Mouse (Mus musculus): Measurements from ENCODE around the gene Atp1a3. TPM values are rescaled to one million over a fixed set of nuclear protein-coding genes. Genes with fewer than 3 reads are reported as not detected.

Gene Atp1a3
- polyA plus RNA-seq, 1 experiment from 2014 or later, result 36.3 TPM

GRCm38 (mm10) chr7:24944257-24944950 lies 61.4 kb downstream of the Atp1a3 start, which contains the start of gene Gm4881:
Gene Gm4881, minus strand, starts transcription at chr7:24944494.
- ATAC-seq (replicated peaks; ENCODE audit: low FRiP score) (no peak), DNase-seq (ENCODE audit: low spot score) (no peak)
- peak within 1 kb of the TSS; percentile 37 for H3K9ac ChIP-seq (ENCODE audit: low read length)
- no peak within 1 kb of the TSS for H3K27ac ChIP-seq (ENCODE audit: low read depth, low read length)
- H3K4me3 ChIP-seq (ENCODE audit: low read depth, low read length), result peak within 1 kb of the TSS; percentile 32
- H3K27me3 ChIP-seq (ENCODE audit: control insufficient read depth, insufficient read depth, low read length), result peaks cover 84% of the 10 kb centered on the region
- peak within 1 kb of the TSS; percentile 62 for H3K4me2 ChIP-seq (ENCODE audit: low read depth, low read length, severe bottlenecking)
- H3K36me3 ChIP-seq (ENCODE audit: control insufficient read depth, insufficient read depth, low read length), result no peaks in the 10 kb centered on the region
- WGBS, result under 1% methylated on average over 71 of the region's 72 CpGs
- H3K9me3 ChIP-seq (ENCODE audit: control insufficient read depth, low read length), result no peaks in the 10 kb centered on the region
- H3K4me1 ChIP-seq (replicated peaks; ENCODE audit: control insufficient read depth, insufficient read depth, low read length), result peaks cover 5% of the 10 kb centered on the region; the same call in 1 of the 2 replicates

DNA sequence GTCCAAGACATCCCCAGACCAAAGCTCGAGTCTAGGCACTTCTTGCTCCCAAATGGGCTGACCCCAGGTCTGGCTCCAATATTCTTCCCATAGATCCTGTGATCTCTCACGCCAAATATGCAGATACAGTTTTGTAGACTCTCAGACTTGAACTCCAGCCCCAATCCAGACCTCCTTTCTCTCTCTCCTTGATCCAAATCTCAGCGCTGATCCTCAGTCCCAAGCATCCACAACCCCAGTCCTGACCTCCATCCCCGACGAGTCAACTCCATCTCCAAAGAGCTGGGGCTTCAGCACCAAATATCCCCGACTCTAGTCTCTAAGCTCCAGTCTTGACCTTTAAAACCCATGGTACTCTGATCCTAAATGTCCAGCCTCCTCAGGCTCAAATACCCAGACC lies 62.1 kb downstream of the Atp1a3 start:
- peaks cover 77% of the 10 kb centered on the region for H3K27me3 ChIP-seq (ENCODE audit: control insufficient read depth, insufficient read depth, low read length)

GRCm38 (mm10) chr7:24931651-24932050 lies 74.1 kb downstream of the Atp1a3 start:
- DNase-seq (ENCODE audit: low spot score) (no peak), ATAC-seq (replicated peaks; ENCODE audit: low FRiP score) (no peak)
- under 1% methylated on average over 14 of the region's 15 CpGs for WGBS
- Histone ChIP-seq H3K9ac (ENCODE audit: low read length) (no peak overlapping the region), H3K4me1 (replicated peaks; ENCODE audit: control insufficient read depth, insufficient read depth, low read length) (peaks cover 5% of the 10 kb centered on the region; the same call in 1 of the 2 replicates), H3K36me3 (ENCODE audit: control insufficient read depth, insufficient read depth, low read length) (no peaks in the 10 kb centered on the region), H3K4me3 (ENCODE audit: low read depth, low read length) (no peak overlapping the region), H3K9me3 (ENCODE audit: control insufficient read depth, low read length) (no peaks in the 10 kb centered on the region), H3K27me3 (ENCODE audit: control insufficient read depth, insufficient read depth, low read length) (peaks cover 64% of the 10 kb centered on the region), H3K27ac (ENCODE audit: low read depth, low read length) (no peak overlapping the region), H3K4me2 (ENCODE audit: low read depth, low read length, severe bottlenecking) (no peak overlapping the region)

More for the DNA sequence above, 62.1 kb downstream of the Atp1a3 start:
- H3K27ac ChIP-seq (ENCODE audit: low read depth, low read length), result no peak overlapping the region
- no peaks in the 10 kb centered on the region for H3K9me3 ChIP-seq (ENCODE audit: control insufficient read depth, low read length)
- H3K36me3 ChIP-seq (ENCODE audit: control insufficient read depth, insufficient read depth, low read length), result no peaks in the 10 kb centered on the region
- H3K4me1 ChIP-seq (replicated peaks; ENCODE audit: control insufficient read depth, insufficient read depth, low read length), result peaks cover 5% of the 10 kb centered on the region; the same call in 1 of the 2 replicates
- 3% methylated on average over 6 of the region's 6 CpGs for WGBS
- no peak overlapping the region for H3K4me2 ChIP-seq (ENCODE audit: low read depth, low read length, severe bottlenecking)
- H3K4me3 ChIP-seq (ENCODE audit: low read depth, low read length), result no peak overlapping the region
- H3K9ac ChIP-seq (ENCODE audit: low read length), result no peak overlapping the region
- ATAC-seq (replicated peaks; ENCODE audit: low FRiP score) (no peak), DNase-seq (ENCODE audit: low spot score) (no peak)

DNA sequence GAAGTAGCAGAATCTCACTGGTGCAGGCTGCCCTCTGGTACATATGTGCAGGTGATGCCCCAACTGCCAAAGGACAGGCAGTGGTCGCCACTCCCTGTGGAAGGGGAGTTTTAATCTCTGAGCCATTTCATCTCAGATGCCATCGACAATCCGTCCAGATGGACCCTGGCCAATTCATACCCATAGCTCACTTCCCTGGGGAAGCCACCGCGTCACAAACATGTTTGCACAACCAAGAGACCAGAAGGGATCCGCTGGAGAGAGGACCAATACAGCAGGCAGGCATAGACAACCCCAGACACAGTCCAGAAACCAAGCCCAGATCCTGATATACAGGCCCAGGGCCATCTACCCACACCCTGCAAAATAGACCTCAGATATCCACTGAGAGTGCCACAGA lies 75.3 kb downstream of the Atp1a3 start:
- 54% methylated on average over 6 of the region's 6 CpGs for WGBS
- Histone ChIP-seq H3K36me3 (ENCODE audit: control insufficient read depth, insufficient read depth, low read length) (no peaks in the 10 kb centered on the region), H3K4me1 (replicated peaks; ENCODE audit: control insufficient read depth, insufficient read depth, low read length) (peaks cover 5% of the 10 kb centered on the region; the same call in 1 of the 2 replicates), H3K27ac (ENCODE audit: low read depth, low read length) (no peak overlapping the region), H3K4me2 (ENCODE audit: low read depth, low read length, severe bottlenecking) (no peak overlapping the region), H3K27me3 (ENCODE audit: control insufficient read depth, insufficient read depth, low read length) (peaks cover 58% of the 10 kb centered on the region), H3K9ac (ENCODE audit: low read length) (no peak overlapping the region), H3K9me3 (ENCODE audit: control insufficient read depth, low read length) (no peaks in the 10 kb centered on the region), H3K4me3 (ENCODE audit: low read depth, low read length) (no peak overlapping the region)
- ATAC-seq (replicated peaks; ENCODE audit: low FRiP score) (no peak), DNase-seq (ENCODE audit: low spot score) (no peak)

Small RNA genes lying within 50 kb of the gene (microRNA-seq; reads per million reads assigned to microRNA genes)
- gene Mir7046 (ENCODE audit: insufficient number of aligned reads) (not detected), gene Mir7047 (ENCODE audit: insufficient number of aligned reads) (not detected)

Other genes starting within 250 kb of the Atp1a3 start
- gene Cd177, start 245.6 kb downstream of the Atp1a3 start, polyA plus RNA-seq (2014; fragmentation: Nextera tagmentation; extraction: Ambion mirVana), result not detected in 2 replicates
- gene Ceacam10, start 228.8 kb downstream of the Atp1a3 start, polyA plus RNA-seq (2014; fragmentation: Nextera tagmentation; extraction: Ambion mirVana), result not detected in 2 replicates
- 15.5 and 15.9 TPM in 2 replicates for gene Gm9844, start 143.7 kb downstream of the Atp1a3 start, polyA plus RNA-seq (2014; fragmentation: Nextera tagmentation; extraction: Ambion mirVana)
- not detected in 2 replicates for gene Lypd4, start 136.0 kb downstream of the Atp1a3 start, polyA plus RNA-seq (2014; fragmentation: Nextera tagmentation; extraction: Ambion mirVana)
- gene Dmrtc2, start 135.9 kb downstream of the Atp1a3 start, polyA plus RNA-seq (2014; fragmentation: Nextera tagmentation; extraction: Ambion mirVana), result not detected in 2 replicates
- gene Rps19, start 121.6 kb downstream of the Atp1a3 start, polyA plus RNA-seq (2014; fragmentation: Nextera tagmentation; extraction: Ambion mirVana), result 1,722 and 1,731 TPM in 2 replicates
- gene Cd79a, start 108.6 kb downstream of the Atp1a3 start, polyA plus RNA-seq (2014; fragmentation: Nextera tagmentation; extraction: Ambion mirVana), result 0.31 and 0.37 TPM in 2 replicates
- gene Arhgef1, start 103.0 kb downstream of the Atp1a3 start, polyA plus RNA-seq (2014; fragmentation: Nextera tagmentation; extraction: Ambion mirVana), result 65.7 and 69.5 TPM in 2 replicates
- gene Gm4881, start 61.5 kb downstream of the Atp1a3 start, polyA plus RNA-seq (2014; fragmentation: Nextera tagmentation; extraction: Ambion mirVana), result 0.32 and 0.55 TPM in 2 replicates
- gene Rabac1, start 33.2 kb downstream of the Atp1a3 start, polyA plus RNA-seq (2014; fragmentation: Nextera tagmentation; extraction: Ambion mirVana), result 82.6 and 87.3 TPM in 2 replicates
- gene Grik5, start 66.4 kb upstream of the Atp1a3 start, polyA plus RNA-seq (2014; fragmentation: Nextera tagmentation; extraction: Ambion mirVana), result 13.6 and 14.0 TPM in 2 replicates
- 34.3 and 38.3 TPM in 2 replicates for gene Zfp574, start 66.6 kb upstream of the Atp1a3 start, polyA plus RNA-seq (2014; fragmentation: Nextera tagmentation; extraction: Ambion mirVana)
- 16.8 and 19.9 TPM in 2 replicates for gene Pou2f2, start 173.8 kb upstream of the Atp1a3 start, polyA plus RNA-seq (2014; fragmentation: Nextera tagmentation; extraction: Ambion mirVana)
- gene Dedd2, start 214.7 kb upstream of the Atp1a3 start, polyA plus RNA-seq (2014; fragmentation: Nextera tagmentation; extraction: Ambion mirVana), result 11.2 TPM in 2 replicates
- gene Zfp526, start 215.5 kb upstream of the Atp1a3 start, polyA plus RNA-seq (2014; fragmentation: Nextera tagmentation; extraction: Ambion mirVana), result 3.5 and 3.8 TPM in 2 replicates
- gene Gsk3a, start 231.9 kb upstream of the Atp1a3 start, polyA plus RNA-seq (2014; fragmentation: Nextera tagmentation; extraction: Ambion mirVana), result 14.0 and 16.6 TPM in 2 replicates
- 14.6 and 17.5 TPM in 2 replicates for gene Erf, start 244.8 kb upstream of the Atp1a3 start, polyA plus RNA-seq (2014; fragmentation: Nextera tagmentation; extraction: Ambion mirVana)